Mouse (Mus musculus) ES-Bruce4 (cell line): ENCODE measurements around the gene Stra6.

ENCODE experiments used
- CTCF ChIP-seq: IDR thresholded peaks from one replicate; pipeline ENCODE4 v1.8.1; 2011; ENCODE audit warnings: low read depth, low read length
- EP300 ChIP-seq: IDR thresholded peaks from 2 replicates; pipeline ENCODE4 v1.6.1; 2011; ENCODE audit warnings: low read depth, low read length; ENCODE audit not compliant: insufficient read depth
- POLR2A ChIP-seq: IDR thresholded peaks from one replicate; pipeline ENCODE4 v1.8.1; 2011; ENCODE audit warnings: low read length; ENCODE audit not compliant: insufficient read depth

DNA sequence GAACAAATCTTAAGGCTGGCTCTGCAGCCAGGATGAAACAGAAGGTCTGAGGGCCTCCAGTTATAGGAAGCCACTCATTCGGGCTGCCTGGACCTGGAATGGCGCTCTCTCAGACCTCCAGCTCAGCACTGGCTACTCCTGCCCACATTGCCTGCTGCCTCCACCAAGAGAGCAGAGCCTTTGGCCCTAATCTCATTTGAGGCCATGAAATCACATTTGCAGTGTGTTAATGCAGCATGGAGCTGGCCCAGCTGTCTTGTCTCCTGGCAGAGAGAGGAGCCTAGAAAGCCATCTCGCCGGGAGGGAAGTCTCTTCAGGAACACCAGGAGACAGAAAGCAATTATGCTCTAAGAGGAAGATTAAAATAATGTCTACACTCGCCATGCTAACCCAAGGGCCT is 43.9 kb downstream of the Stra6 start:
- TF ChIP-seq POLR2A (no peak), CTCF (no peak), EP300 (no peak)
